Mouse (Mus musculus) myocyte (in vitro differentiated cells): ENCODE data around the gene Farp1.

ENCODE experiments used
- CEBPB ChIP-seq: IDR thresholded peaks from 2 replicates; pipeline ENCODE4 v1.6.1; 2011; ENCODE audit warnings: mild to moderate bottlenecking, moderate library complexity; ENCODE audit not compliant: poor library complexity, insufficient read depth, severe bottlenecking
- E2F4 ChIP-seq: IDR thresholded peaks from one replicate; pipeline ENCODE4 v1.6.1; 2011; ENCODE audit warnings: mild to moderate bottlenecking, control low read depth, moderate library complexity; ENCODE audit not compliant: insufficient read depth
- MYOG ChIP-seq, 3 experiments: IDR thresholded peaks; one replicate each; pipeline ENCODE4 v1.6.1; 2011; ENCODE audit warnings: control low read depth in 2 of 3, low read depth in 2 of 3, mild to moderate bottlenecking in 2 of 3; ENCODE audit not compliant: insufficient read length in 2 of 3, control insufficient read depth in 1 of 3, insufficient read depth in 1 of 3
- POLR2A ChIP-seq: IDR thresholded peaks from one replicate; pipeline ENCODE4 v1.6.1; 2011; ENCODE audit warnings: low read depth, mild to moderate bottlenecking, control low read depth, moderate library complexity; ENCODE audit not compliant: insufficient read length

DNA sequence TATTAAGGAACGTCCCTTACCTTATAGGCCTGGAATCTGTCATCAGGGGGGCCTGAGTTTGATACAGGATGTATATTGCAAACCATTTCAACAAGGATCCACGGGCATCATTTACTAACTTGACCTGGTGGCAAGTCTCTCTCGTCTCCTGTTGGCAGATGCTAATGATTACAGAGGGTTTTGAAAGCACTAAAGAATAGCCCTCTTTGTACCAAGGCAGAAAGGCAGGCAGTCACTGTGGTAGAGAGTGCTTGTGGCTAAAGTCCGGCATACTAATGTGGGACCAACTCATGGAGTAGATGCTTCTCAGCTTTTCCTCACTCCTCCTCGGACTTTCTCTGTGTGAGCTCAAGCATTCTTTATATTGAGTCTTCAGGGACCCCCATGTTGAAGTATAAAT is 115.0 kb downstream of the Farp1 start:
- TF ChIP-seq POLR2A (no peak), MYOG (IDR thresholded peaks at IDR 0.05; ENCODE audit: control insufficient read depth in 1 of 3, insufficient read depth in 1 of 3, insufficient read length in 2 of 3, low read depth in 2 of 3) (no peak), E2F4 (no peak), CEBPB (no peak)
